Mouse (Mus musculus): Measurements from ENCODE around the gene Fxyd1. TPM values are rescaled to one million over a fixed set of nuclear protein-coding genes. Genes with fewer than 3 reads are reported as not detected.

Gene Fxyd1
- polyA plus RNA-seq, 1 experiment from 2014 or later, result 76.3 TPM

DNA sequence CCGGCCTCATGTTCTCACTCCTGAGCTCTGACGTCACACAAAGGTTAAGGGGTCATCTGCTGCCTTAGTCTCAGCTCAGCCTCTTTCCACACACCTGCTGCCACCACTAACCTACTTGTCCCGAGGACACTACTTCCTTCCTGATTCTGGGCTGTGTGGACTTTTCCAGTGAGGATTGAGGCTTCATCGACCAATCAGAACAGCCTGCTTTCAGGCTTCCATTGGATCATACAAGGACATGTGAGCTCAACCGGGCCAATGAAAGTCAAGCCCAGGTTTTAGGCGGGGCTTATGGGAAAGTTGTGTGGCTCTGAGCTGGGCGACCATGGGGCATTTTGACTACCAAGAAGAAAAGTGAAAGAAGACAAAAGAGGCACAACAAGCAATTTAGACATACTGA lies 20.1 kb downstream of the Fxyd1 start:
- Histone ChIP-seq H3K4me1 (replicated peaks; ENCODE audit: insufficient read depth, low read length) (peaks cover 2% of the 10 kb centered on the region; the same call in 1 of the 2 replicates), H3K4me2 (ENCODE audit: low read length) (no peak overlapping the region), H3K27me3 (ENCODE audit: insufficient read depth, low read length) (no peaks in the 10 kb centered on the region), H3K27ac (no peak overlapping the region), H3K36me3 (ENCODE audit: insufficient read depth, low read length) (no peaks in the 10 kb centered on the region), H3K9ac (ENCODE audit: low read depth, low read length) (no peak overlapping the region), H3K9me3 (replicated peaks; ENCODE audit: low read length) (no peaks in the 10 kb centered on the region), H3K4me3 (replicated peaks; ENCODE audit: low read depth, low read length) (no peak overlapping the region)
- ATAC-seq (replicated peaks; ENCODE audit: low FRiP score, low read depth) (no peak), DNase-seq (ENCODE audit: low spot score) (no peak)
- 82% methylated on average over 7 of the region's 7 CpGs for WGBS
- no peak for TF ChIP-seq CTCF (IDR thresholded peaks at IDR 0.05; ENCODE audit: low read depth)

DNA sequence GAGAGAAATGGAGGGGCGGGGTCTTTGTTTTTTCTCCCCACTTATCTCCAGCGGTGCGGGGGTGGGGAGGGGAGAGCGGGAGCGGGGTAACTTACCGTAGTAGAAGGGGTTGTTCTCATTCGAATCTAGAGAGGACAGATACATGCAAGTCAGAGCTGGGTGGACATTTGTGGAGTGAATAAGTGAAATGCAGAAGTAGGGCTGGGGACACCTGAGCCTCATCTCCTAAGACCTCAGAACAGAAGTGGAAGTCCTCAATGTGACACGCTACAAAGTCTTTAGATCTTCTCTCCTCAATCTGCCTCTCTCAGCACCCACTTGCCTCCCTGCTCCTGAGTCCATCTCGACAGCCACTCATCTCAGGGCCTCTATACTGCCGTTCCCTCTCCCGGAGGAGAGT lies 21.7 kb downstream of the Fxyd1 start:
- Histone ChIP-seq H3K9me3 (replicated peaks; ENCODE audit: low read length) (no peaks in the 10 kb centered on the region), H3K4me3 (replicated peaks; ENCODE audit: low read depth, low read length) (no peak overlapping the region), H3K27ac (no peak overlapping the region), H3K9ac (ENCODE audit: low read depth, low read length) (no peak overlapping the region), H3K27me3 (ENCODE audit: insufficient read depth, low read length) (no peaks in the 10 kb centered on the region), H3K4me1 (replicated peaks; ENCODE audit: insufficient read depth, low read length) (no peaks in the 10 kb centered on the region), H3K4me2 (ENCODE audit: low read length) (no peak overlapping the region), H3K36me3 (ENCODE audit: insufficient read depth, low read length) (no peaks in the 10 kb centered on the region)
- ATAC-seq (replicated peaks; ENCODE audit: low FRiP score, low read depth), result no peak
- DNase-seq (ENCODE audit: low spot score), result no peak
- WGBS, result 88% methylated on average over 11 of the region's 11 CpGs
- TF ChIP-seq CTCF (IDR thresholded peaks at IDR 0.05; ENCODE audit: low read depth), result no peak

DNA sequence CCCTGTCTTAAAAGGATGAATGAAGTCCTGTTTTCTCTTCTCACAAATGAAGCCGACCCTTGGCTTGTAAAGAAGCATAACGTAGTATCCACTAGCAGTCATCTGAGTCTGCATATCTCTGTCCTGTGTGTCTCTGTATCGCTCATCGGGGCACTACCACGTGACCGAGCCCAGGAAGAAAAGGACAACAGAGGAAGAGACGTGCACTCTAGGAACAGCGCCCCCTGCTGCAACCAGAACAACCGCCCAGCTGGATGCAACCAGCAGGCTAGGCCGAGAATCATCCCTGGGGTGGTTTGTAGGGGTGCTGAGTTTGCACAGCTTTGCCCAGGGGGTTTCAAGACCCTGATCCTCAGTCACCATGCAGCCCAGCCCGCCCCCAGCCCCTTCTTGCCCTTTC lies 22.2 kb downstream of the Fxyd1 start:
- H3K4me2 ChIP-seq (ENCODE audit: low read length), result no peak overlapping the region
- TF ChIP-seq CTCF (IDR thresholded peaks at IDR 0.05; ENCODE audit: low read depth), result peak; percentile 33; the same call in 1 of the 2 replicates
- WGBS, result 75% methylated on average over 11 of the region's 11 CpGs
- no peaks in the 10 kb centered on the region for H3K36me3 ChIP-seq (ENCODE audit: insufficient read depth, low read length)
- no peaks in the 10 kb centered on the region for H3K4me1 ChIP-seq (replicated peaks; ENCODE audit: insufficient read depth, low read length)
- H3K9ac ChIP-seq (ENCODE audit: low read depth, low read length), result no peak overlapping the region
- no peaks in the 10 kb centered on the region for H3K9me3 ChIP-seq (replicated peaks; ENCODE audit: low read length)
- DNase-seq (ENCODE audit: low spot score), result no peak
- no peak for ATAC-seq (replicated peaks; ENCODE audit: low FRiP score, low read depth)
- no peaks in the 10 kb centered on the region for H3K27me3 ChIP-seq (ENCODE audit: insufficient read depth, low read length)
- H3K4me3 ChIP-seq (replicated peaks; ENCODE audit: low read depth, low read length), result no peak overlapping the region
- H3K27ac ChIP-seq, result no peak overlapping the region

DNA sequence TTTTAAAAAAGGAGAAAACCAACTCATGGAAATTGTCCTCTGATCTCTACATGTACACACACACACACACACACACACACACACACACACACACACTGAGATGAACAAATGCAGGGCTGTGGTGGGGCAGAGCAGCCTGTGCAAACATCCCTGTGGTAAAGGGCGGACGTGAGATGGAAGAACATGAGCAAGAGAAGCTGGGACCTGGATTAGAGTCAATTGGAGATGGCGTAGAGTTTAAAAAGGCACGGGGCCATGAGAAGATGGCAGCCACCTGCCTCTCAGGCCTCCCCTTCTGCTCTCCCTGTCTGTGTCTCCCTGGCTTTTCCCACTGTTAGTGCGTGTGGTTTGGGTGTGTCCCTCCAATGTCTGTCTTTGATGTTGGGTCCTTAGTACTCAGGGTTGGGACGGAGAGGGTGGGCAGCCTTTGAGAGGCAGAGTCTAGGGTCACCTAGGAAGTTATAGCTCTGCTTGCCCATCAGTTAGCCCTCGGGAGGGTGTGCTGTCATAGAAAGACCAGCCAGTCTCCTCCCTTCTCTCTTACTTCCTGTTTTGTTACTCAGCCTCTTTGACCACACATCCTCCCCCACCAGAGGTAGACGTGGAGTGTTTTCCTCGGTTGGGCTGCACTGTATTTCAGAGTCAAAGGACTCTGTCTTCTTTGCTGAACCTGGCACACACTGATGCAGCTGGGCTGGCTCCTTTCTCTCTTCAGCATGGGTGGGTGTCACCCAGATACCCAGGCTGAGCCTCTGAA lies 23.4 kb downstream of the Fxyd1 start:
- WGBS, result 44% methylated on average over 9 of the region's 9 CpGs
- TF ChIP-seq CTCF (IDR thresholded peaks at IDR 0.05; ENCODE audit: low read depth), result no peak
- Histone ChIP-seq H3K4me1 (replicated peaks; ENCODE audit: insufficient read depth, low read length) (no peaks in the 10 kb centered on the region), H3K36me3 (ENCODE audit: insufficient read depth, low read length) (no peaks in the 10 kb centered on the region), H3K9me3 (replicated peaks; ENCODE audit: low read length) (no peaks in the 10 kb centered on the region), H3K27ac (no peak overlapping the region), H3K9ac (ENCODE audit: low read depth, low read length) (no peak overlapping the region), H3K4me2 (ENCODE audit: low read length) (no peak overlapping the region), H3K4me3 (replicated peaks; ENCODE audit: low read depth, low read length) (no peak overlapping the region), H3K27me3 (ENCODE audit: insufficient read depth, low read length) (no peaks in the 10 kb centered on the region)
- ATAC-seq (replicated peaks; ENCODE audit: low FRiP score, low read depth) (peak; percentile 43; the same call in 1 of the 2 replicates), DNase-seq (ENCODE audit: low spot score) (no peak)

DNA sequence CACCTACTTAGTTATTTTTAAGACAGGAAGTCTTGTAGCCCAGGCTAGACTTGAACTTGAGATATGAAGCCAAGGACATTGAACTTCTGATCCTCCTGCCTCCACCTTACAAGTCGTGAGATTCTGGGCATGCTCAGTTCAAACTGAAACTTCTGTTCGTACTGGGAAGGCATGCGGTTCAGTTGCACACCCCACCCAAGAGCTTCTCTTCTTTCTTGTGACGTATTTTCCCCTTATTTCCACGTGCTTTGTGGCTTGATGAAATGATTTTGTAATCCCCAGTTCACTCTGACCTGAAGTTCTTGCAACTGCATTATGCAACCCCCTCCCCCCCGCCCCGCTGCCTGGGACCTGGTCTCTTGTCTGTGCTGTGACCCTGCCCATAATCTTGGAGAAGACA lies 25.3 kb downstream of the Fxyd1 start:
- TF ChIP-seq CTCF (IDR thresholded peaks at IDR 0.05; ENCODE audit: low read depth), result no peak
- Histone ChIP-seq H3K4me2 (ENCODE audit: low read length) (no peak overlapping the region), H3K9me3 (replicated peaks; ENCODE audit: low read length) (no peaks in the 10 kb centered on the region), H3K36me3 (ENCODE audit: insufficient read depth, low read length) (no peaks in the 10 kb centered on the region), H3K4me1 (replicated peaks; ENCODE audit: insufficient read depth, low read length) (no peaks in the 10 kb centered on the region), H3K27me3 (ENCODE audit: insufficient read depth, low read length) (no peaks in the 10 kb centered on the region), H3K4me3 (replicated peaks; ENCODE audit: low read depth, low read length) (no peak overlapping the region), H3K9ac (ENCODE audit: low read depth, low read length) (no peak overlapping the region), H3K27ac (no peak overlapping the region)
- no peak for ATAC-seq (replicated peaks; ENCODE audit: low FRiP score, low read depth)
- WGBS, result 79% methylated on average over 7 of the region's 7 CpGs
- no peak for DNase-seq (ENCODE audit: low spot score)

DNA sequence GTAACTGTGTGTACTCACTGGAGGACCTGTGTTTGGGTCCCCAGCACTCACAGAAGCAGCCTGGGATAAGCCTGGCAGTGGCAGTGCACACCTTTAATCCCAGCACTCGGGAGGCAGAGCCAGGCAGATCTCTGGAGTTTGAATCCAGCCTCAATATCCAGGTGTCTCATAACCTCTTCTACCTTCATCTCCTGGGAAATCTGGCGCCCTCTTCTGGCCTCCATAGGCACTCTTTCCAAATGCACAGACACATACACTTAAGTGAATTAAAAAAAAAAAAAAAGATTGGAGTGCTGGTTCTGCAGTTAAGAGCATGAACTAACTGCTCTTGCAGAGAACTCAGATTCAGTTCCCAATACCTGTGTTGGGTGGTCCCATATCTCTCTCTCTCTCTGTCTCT lies 26.3 kb downstream of the Fxyd1 start:
- WGBS, result 69% methylated on average over 2 of the region's 2 CpGs
- no peak for DNase-seq (ENCODE audit: low spot score)

More for the DNA sequence above, 26.3 kb downstream of the Fxyd1 start:
- H3K27ac ChIP-seq, result no peak overlapping the region
- H3K4me2 ChIP-seq (ENCODE audit: low read length), result no peak overlapping the region
- no peaks in the 10 kb centered on the region for H3K36me3 ChIP-seq (ENCODE audit: insufficient read depth, low read length)
- no peak overlapping the region for H3K9ac ChIP-seq (ENCODE audit: low read depth, low read length)
- H3K9me3 ChIP-seq (replicated peaks; ENCODE audit: low read length), result no peaks in the 10 kb centered on the region
- no peaks in the 10 kb centered on the region for H3K4me1 ChIP-seq (replicated peaks; ENCODE audit: insufficient read depth, low read length)
- no peak overlapping the region for H3K4me3 ChIP-seq (replicated peaks; ENCODE audit: low read depth, low read length)
- ATAC-seq (replicated peaks; ENCODE audit: low FRiP score, low read depth), result no peak
- no peaks in the 10 kb centered on the region for H3K27me3 ChIP-seq (ENCODE audit: insufficient read depth, low read length)
- TF ChIP-seq CTCF (IDR thresholded peaks at IDR 0.05; ENCODE audit: low read depth), result peak; percentile 27; the same call in 1 of the 2 replicates
